Mouse (Mus musculus) megakaryocyte-erythroid progenitor cell, adult 5-6 weeks (primary cell): Measurements from ENCODE around the gene Syngr1. TPM values are rescaled to one million over a fixed set of nuclear protein-coding genes. Genes with fewer than 3 reads are reported as not detected.
"Not testable (repeated sequence)": the region's sequence is repeated elsewhere in the genome, so short reads cannot be mapped to it uniquely, and the experiment has no call there.

Experiments
- ATAC-seq: replicated peaks from 2 replicates; pipeline ENCODE4 v1.8.0; 2016; ENCODE audit warnings: mild to moderate bottlenecking, inconsistent platforms; ENCODE audit not compliant: severe bottlenecking, poor library complexity, low FRiP score, low TSS enrichment
- total RNA-seq, 2 experiments: library from RNA; stranded (forward) in 1 of 2; stranded (reverse) in 1 of 2; fragments of 200-1000, 215-1000 nt in 1 of 2; fragments of >200 nt in 1 of 2; fragmentation: Nextera tagmentation in 1 of 2; gene quantifications; 2 replicates each; pipeline ENCODE4 v1.2.3; 2014 to 2017

The Syngr1 gene
- total RNA-seq, 2 experiments from 2014 or later = 7.0 to 18.1 TPM

DNA sequence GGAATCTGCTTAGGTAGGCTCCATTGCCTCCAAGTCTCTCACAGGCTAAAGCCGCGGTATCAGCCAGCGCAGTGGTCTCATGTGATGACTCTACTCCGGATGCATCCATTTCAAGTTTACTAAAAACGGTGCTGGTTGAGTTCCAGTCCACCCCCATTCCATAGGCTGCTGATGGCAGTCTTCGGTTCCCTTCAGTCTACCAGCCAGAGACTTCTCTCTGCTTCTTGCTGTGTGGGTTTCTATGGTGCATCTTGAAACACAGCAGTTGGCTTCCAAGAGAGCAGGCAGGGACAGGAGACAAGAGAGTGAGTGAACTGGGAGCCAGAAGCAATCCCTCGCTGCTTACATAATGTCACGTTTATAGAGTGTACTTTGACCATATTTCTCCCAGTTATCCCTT is 16.0 kb downstream of the Syngr1 start:
- no peak for ATAC-seq

DNA sequence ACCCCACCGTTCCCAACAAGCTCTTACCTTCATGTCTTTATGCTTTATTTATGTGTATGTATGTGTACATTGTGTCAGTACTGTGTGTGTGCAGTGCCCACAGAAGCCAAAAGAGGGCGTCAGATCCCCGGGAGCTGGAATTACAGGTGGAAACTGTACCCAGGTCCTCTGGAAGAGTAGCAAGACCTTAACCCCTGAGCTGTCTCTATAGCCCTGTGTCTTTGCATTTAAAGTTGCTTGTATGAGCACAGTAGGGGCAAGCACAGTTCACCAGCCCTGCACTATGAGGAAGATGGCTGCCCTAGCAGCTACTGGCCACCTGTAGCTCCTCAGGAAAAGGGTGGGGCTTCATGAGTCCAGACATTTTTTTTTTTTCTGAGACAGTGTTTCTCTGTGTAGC is 16.4 kb downstream of the Syngr1 start:
- no peak for ATAC-seq

DNA sequence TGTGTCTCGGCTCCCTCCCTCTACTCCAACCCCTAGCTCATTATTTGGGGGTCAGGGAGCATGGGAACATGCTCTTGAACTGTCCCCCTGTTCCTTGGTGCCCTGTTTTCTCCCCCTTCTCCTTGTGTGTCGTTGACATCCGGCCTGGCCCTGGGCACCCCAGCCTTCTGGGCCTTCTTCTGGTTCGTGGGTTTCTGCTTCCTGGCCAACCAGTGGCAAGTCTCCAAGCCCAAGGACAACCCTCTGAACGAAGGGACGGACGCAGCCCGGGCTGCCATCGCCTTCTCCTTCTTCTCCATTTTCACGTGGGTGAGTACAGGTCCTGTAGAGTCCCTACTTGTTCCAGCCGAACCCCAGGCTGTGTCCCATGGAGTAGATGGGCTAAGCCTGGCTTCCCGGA is 20.3 kb downstream of the Syngr1 start:
- ATAC-seq = no peak

DNA sequence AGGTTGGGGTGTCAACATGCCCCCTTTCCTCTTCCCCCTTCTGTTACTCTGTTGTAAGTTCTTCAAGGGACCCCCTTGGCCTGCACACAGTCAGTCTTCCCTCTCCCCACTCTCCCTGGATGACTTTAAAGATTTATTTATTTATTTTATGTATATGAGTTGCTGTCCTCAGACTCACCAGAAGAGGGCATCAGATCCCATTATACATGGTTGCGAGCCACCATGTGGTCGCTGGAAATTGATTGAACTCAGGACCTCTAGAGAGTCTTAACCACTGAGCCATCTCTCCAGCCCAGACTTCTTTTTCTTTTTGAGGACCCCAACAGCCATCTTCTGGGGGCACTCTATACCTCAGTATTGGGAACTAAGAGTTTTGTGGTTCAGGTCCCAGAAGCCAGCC is 21.4 kb downstream of the Syngr1 start:
- ATAC-seq = no peak

DNA sequence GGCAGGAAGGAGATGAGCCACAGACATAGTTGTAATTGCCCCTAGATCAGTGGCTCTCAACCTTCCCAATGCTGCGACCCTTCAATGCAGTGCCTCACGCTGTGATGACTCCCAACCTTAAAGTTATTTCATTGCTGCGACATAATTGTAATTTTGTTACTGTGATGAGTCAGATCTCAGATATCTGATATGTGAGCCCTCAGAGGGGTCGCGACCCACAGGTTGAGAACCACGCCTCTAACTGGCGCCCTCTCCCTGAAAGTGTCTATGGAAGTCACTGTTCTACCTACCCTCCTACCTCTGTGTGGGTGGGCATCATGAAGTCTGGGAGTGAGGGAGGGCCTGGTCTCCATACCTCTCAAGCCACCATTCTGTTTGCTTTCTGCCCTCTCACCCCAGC is 23.3 kb downstream of the Syngr1 start:
- no peak for ATAC-seq

DNA sequence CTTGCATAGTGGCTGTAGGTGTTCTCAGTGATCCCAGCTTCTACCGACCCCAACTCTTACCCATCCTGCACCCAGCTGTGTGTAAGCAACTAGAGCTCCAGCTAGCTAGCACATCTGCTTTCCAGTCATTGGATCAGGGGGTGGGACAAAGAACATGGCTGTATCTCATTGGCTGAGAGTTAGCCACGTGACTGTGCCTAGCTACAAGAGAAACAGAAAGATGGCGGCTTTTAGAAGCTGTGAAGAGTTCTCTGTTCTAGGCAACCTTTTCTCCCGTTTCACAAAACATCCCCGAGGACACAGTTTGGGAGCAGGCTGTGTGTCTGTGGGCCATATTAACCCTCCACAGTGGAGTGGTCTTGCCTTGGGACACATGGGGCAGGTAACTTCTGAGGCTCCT is 24.1 kb downstream of the Syngr1 start:
- ATAC-seq = no peak

DNA sequence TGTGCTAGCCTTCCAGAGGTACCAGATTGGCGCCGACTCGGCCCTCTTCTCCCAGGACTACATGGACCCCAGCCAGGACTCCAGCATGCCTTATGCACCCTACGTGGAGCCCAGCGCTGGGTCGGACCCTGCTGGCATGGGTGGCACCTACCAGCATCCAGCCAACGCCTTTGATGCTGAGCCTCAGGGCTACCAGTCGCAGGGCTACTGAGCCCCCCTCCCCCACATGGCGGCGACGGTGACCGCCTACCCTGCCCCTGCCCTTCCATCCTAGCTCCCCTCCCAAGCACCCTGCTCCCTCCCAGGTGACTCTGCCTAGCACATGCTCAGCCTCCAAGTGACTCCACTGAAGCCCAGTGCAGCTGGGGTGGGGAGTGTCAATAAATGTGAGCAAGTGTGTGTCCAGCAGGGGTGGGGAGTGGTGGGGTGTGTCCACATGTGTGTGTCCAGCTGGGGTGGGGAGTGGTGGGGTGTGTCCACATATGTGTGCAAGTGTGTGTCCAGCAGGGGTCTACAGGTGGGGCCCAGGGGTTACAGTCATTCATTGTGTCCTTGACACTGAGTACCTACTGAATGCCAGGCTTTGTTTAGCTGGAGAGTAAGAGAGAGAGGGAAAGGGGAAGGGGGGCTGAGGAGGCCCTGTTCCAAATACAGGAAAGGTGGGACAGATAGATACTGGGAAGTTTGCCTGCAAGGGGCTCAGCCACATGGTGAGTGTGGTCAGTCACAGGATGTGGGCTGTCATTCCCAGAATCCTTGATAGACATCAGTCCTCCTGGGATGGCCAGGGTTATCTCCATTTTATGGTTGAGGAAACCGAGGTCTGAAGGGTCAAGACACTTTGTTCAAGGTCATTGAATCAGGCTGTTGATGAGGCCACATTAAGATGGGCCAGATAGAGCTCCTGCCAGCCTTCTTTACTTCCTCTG is 25.0 kb downstream of the Syngr1 start:
- ATAC-seq = no peak

DNA sequence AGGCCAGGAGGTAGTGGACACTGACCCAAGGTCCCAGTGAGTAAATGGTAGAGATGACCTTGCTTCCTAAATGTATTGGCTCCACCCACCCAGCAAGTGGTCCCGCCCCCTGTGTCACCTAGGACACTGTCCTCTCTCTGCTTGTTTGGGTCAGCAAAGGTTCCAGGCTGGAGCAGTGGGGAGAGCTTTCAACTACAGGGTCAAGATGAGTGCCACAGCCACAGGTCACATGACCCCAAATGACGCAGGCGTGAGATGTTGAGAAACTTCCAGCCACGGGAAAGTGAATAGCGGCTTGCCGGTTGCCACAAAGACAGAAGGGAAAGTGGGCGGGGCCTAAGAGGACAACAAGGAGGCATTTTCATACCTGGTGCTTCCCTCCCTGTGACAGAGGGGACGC is 26.0 kb downstream of the Syngr1 start:
- no peak for ATAC-seq

DNA sequence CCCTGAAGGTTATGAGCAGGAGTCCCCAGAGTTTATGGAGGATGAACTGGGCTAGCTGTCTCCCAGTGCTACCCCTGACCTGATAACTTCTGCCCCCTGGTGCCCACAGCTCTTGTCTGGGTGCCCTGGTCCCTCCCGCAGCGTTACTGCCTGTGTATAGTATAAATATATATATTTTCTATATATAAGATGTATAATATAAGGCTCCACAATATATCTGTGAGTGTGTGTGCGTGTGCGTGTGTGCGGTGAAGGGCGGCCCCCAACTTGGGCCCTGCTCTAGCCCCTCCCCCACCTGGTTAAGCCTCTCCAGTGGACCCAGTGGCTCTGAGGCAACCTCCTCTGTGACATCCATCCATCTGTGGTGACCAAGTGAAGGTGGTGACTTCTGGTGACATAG is 27.9 kb downstream of the Syngr1 start:
- ATAC-seq = no peak

DNA sequence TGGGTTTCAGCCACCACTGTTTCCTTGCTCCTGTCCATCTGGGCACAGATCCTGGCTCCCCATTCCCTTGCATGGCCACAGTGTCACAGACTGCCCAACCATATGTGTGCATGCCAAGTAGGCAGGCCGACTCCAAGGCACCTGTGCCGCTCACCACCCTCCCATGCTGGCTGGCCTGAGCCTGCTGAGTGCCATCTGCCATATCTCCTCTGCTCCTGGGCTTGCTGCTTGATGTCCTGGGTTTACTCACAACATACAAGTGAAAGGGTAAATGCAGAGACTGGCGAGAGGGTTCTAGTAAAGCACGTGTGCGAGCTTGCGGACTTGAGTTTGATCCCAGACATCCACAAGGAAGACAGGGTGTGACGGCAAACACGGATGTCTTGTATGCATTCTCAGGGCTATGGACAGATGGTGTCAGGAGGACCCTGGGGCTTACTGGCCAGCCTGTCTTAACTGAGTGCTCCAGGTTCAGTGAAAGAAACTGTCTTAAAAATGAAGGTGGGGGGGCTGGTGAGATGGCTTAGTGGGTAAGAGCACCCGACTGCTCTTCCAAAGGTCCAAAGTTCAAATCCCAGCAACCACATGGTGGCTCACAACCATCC is 30.7 kb downstream of the Syngr1 start:
- ATAC-seq = no peak

DNA sequence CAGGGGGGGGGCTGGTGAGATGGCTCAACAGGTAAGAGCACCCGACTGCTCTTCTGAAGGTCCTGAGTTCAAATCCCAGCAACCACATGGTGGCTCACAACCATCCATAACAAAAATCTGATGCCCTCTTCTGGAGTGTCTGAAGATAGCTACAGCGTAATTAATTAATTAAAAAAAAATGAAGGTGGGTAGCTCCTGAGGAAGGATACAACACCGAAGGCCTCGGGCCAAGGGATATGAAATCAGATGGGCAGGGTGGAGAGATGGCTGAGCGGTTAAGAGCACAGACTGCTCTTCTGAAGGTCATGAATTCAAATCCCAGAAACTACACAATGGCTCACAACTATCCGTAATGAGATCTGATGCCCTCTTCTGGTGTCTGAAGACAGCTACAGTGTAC is 31.3 kb downstream of the Syngr1 start:
- ATAC-seq = not testable (repeated sequence)

DNA sequence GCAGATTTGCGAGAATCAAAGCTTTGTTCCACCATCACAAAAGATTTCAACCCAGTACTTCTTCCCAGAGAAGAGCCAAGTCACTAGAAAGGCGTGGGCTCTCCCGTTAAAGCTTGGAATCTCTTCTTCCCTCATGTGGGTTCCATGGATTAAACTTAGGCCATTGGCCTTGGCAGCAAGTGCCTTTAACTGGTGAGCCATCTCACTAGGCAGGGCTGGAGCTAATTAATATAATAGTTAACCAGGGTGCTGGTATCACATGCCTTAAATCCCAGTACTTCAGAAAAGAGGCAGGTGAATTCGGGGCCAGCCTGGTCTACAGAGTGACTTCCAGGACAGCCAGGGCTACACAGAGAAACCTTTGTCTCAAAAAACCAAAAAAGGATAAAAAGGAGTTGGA is 33.5 kb downstream of the Syngr1 start:
- no peak for ATAC-seq

DNA sequence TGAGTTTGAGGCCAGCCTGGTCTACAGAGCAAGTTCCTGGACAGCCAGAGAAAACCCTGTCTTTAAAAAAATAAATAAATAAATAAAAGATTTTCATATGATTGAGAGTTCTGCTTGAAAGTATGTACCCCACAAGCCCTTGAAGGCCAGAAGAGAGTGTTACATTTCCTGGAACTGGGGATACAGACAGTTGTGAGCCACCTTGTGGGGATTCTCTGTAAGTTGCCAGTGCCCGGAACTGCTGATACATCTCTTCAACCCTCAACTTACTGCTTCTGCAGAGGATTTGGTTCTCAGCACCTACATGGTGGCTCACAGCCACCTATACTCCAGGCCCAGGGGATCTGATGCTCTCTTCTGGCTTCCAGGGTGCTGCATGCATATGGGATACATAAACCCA is 36.1 kb downstream of the Syngr1 start:
- 0 out of 2 replicates have a peak, but pooled peaks have one; percentile 35 for ATAC-seq

DNA sequence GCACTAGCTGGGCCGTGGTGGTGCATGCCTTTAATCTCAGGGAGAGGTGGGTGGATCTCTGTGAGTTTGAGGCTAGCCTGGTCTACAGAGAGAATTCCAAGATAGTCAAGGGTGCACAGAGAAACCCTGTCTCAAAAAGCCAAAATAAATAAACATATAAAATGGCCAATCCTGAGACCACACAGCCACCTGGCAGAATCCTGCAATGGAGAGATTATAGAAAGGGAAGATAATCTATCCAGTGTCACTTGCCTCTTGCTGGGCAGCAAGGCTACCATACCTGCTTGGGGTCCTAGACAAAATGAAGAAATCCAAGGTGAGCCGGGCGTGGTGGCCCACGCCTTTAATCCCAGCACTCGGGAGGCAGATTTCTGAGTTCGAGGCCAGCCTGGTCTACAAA is 38.8 kb downstream of the Syngr1 start:
- ATAC-seq = 0 out of 2 replicates have a peak, but pooled peaks have one; percentile 10

DNA sequence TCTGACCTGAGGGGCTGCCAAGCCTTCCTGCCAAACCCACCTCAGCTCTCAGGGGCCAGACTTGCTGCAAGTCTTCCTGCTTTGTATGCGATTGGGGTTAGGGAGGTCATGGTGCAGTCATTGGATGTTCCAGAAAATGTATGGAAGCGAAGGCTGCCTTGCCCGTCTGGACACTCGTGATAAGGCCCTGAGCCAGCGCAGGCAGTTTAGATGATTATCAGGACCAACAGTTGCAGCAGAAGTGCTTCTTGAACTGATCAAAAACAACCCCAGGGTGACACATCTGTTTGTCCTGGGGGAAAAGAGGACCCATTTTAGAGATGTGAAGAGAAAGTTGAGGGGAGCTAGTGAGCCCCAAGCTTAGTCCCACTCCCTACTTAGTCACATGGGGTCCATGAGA is 39.6 kb downstream of the Syngr1 start:
- ATAC-seq = peak; percentile 62

DNA sequence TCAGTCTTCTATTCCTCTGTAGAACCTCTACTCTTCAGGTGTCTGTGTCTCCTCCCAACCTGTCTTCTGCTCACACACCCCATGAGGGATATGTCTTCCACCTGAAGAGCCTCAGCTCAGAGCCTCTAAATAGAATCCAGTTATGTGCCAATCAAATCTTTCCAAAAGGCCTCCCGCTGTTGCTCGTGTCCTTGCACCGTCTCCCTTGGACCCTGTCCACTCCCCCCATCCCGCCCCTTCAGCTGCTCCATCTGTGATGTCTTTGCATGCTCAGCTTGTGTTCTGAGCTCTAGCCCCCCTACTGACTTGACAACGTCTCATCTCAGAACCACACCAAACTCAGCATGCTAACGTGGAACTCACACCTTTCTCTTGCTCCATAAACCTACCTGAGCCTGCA is 40.3 kb downstream of the Syngr1 start:
- ATAC-seq = no peak

DNA sequence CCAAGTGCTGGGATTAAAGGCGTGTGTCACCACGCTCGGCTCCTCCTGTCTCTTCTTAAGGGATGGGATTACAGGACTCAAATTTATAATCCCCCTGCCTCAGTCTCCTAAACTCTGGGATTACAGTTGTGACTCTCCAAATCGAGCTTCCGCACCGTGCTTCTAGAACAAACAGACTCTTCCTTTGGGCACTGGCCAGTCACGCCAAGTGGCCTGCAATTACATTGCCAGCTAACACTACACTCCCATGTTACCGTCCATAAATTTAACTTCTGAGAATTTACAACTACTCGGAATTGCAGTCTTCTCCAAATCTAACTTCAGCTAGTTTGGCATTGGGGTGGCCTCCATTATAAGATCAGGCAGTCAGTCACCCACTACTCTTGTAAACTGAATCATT is 41.3 kb downstream of the Syngr1 start:
- ATAC-seq = no peak

DNA sequence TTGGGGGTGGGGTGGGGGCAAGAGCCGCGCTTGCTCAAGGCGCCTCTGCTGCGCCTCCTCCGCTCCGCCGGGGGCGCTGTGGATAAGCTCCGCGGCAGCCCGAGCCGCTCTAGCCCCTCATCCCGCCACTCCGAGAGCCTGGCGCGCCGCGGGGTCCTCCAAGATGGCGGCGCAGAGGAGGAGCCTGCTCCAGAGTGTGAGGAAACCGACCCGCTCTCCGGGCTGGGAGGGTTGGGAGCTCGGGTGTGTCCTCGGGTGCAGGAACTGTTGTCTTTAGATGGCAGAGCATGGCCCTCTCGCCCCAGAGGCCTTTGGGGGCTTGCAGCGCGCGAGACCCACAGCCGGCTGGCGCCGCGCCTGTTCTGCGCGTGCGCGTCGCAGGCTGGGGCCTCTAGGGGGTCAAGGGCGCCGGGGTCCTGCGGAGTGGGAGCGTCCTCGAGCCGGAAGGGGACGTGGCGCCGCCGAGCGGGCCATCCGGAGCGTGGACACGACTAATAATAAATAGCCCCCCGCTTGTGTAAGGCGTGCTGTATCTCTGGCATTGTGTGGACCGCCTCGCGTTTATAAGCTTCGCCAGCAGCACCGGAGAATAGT is 42.0 kb downstream of the Syngr1 start, which contains the start of gene Tab1:
Gene Tab1, plus strand, starts transcription at position 135 of the 594 bp plus-strand sequence.
- peak; percentile 53 for ATAC-seq

DNA sequence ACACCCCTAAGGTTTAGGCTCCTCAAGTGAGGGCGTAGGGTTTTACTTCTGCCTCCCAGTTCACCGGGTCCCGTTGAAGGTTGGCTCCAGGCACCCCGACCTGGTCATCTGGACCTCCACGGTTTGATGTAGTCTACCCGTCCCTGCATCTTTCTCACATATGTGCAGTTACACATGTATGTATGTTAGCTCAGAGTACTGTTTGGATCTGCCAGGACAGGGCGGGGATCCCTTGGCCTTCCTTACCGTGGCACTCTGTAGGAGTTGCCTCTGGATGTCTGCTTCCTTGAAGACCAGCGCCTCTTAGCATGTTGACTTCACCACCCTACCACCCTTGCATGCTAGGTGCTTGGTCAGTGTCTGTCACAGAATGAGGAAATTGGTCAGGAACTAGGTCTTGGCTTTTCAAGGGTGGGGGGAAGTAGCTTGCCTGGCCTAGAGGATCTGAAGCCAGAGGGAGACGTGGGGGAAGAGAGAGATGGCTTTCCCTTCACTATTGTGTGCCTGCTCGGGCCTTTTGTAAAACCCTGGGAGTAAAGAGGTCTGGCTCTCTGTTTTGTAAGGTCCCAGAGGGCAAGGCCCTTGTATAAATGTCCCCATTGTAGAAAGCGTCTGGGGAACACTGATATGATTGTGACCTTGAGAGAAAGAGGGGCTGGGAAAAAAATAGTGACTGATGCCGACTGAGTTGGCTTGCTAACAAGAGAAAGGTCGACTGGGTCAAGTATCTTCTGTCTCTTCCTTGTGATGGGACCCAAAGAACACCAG is 42.7 kb downstream of the Syngr1 start:
- peak; percentile 9; the same call in 1 of the 2 replicates for ATAC-seq

DNA sequence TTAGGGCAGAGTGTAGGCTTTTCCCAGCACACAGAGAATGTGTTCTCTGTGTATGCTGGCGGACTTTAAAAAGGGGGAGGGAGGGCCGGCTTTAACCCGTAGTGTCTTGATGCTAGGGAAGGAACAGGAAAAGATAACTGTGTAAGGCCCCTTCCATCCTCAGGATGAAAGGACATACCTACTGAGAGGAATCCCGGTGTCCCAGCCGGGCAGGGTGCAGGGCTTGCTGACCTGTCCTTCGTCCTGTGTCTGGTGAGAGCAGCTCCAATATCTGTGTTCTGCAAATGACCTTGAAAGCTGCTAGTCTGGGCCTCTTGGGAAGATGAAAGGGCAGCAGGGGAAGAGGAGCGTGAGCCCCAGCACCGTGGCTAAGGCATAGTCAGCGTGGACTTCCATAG is 43.3 kb downstream of the Syngr1 start:
- ATAC-seq = no peak
